Mouse (Mus musculus) adipocyte (in vitro differentiated cells): ENCODE measurements around the gene Gm45799.

Experiments
- DNase-seq: peaks from one replicate; pipeline ENCODE4 v3.0.0-alpha.2; 2016; ENCODE audit warnings: low spot score

The Gm45799 gene

DNA sequence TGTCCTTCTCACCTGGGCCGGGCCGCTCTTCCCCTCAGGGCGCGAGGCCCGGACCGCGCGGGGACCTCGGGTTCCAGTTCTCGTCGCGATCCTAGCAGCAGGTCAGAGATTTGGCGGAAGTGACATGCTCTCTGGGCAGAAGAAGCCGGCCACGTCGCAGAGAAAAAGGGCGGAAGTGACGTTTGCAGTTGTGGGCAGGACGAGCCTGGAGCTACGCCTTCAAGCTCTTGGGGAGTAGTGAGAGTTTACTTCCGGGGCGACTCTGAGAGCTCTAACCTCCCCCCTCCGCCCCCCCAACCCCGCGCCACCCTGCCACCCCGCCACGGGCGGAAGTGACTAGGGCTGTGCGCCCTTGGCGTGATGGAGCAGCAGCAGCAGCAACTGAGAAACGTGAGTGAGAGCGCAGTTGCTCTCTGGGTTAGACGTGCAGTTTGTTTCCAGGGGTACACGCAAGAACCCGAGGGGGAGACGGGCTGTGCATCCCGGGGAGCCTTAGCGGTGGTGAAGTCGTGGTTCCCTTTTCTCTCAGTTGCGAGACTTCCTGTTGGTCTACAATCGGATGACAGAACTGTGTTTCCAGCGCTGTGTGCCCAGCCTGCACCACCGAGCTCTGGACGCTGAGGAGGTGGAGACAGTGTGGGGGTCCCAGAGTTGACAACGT lies at the start of gene Gm45799, which contains the start of gene Arfip2:
Gene Gm45799, plus strand, starts transcription at position 320 of the 661 bp plus-strand sequence.
Gene Arfip2, minus strand, starts transcription at position 184 of the 661 bp plus-strand sequence.
- DNase-seq: peak; percentile 98

DNA sequence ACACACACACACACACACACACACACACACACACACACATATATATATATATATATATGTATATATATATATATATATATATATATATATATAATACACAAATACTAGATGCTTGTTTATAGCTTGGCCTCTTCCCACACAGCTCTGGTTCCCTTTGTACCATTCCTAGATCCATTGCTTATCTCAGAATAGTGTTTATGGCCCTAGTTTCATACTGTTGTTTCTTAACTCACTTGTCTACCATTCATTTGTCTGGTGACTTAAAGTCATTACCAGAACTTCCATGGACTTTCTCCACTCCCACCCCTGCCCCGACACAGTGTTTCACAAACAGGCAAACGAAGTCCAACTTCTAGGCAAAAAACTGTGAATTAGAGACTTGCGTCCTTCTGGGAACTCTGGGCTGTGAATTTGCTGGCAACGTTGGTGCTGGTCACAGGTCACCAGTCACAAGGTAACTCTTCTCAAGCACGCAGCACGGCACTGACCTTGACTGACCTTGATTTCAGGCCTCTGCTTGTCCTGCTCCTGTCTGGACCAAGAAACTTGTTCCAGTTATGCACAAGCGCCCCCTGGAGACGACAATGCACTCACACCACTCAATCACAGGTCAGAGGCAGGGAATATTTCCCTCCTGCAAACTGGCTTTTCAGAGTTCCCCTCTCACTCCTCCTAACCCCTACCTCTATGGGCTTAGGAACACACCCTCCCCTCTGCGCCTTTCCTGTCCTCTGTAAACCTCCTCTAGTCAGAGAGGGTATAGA lies 37.3 kb upstream of the Gm45799 start:
- DNase-seq: peak; percentile 73

DNA sequence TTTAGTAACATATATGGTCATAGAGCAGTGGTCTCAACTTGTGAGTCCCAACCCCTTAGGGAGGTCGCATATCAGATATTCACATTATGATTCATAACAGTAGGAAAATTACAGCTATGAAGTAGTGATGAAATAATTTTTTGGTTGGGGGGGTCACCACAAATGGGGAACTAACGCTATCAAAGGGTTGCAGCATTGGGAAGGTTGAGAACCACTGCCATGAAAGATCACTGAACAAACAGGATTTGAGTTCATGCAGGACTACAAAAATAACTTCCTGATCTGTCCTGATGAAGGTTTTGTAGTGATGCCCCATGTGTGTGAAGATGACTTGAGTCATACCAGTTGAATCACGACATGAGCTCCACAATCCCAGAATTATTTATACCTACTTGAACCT lies 31.9 kb upstream of the Gm45799 start:
- DNase-seq: no peak

DNA sequence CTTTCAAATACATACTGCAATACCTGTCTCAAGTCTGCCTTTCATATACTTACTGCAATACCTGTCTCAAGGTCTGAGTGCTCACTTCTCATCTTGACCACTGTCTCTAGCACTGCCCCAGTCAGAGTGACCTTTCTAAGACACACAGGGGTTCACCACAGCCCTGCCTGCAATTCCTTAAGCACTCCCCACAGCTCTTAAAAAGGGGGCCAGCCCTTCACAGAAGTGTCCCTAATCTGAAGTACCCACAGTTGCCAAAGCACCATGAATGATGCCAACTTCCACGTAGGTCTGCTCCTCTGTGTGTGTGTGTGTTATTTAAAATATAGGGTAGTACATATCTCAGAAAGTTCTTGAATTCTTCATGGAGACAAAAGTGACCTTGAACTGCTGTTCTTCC lies 28.6 kb upstream of the Gm45799 start:
- DNase-seq: no peak

DNA sequence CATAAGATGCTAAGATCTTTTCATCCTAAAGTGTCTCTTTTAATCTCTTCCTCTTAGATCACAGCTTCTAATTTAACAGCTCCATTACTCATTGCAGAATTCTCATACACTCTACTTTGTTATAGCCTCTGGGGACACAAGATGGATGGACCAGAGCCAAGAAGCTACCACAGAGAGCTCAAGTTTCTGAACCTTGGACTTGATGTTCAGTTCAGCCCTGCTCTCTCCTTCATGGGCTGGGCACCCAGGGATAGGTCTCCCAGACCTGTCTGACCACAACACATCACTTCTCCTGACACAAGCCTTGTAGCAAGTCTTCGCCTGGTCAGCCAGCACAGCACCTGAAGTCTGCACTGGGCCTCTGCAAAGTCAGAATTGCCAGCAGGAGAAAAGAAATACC lies 26.0 kb upstream of the Gm45799 start:
- no peak for DNase-seq

DNA sequence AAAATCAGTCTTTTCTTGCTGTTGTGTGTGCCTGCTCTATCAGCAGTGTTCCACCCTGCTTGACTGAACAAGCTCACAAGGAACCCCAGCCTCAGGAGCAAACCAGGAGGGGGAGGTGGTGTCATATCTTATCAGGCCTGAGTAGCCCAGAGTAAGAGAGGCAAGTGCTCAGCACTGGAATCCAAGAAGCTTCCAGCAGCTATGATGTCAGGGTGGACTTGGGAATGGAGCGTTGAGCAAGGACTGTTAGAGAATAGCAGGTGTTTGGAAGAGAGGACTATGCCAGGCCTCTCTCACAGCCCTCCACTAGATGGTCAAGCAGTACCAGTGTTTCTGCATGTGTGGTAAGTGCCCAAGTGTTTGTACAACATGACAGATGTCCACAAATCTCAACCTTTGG lies 24.6 kb upstream of the Gm45799 start:
- no peak for DNase-seq

DNA sequence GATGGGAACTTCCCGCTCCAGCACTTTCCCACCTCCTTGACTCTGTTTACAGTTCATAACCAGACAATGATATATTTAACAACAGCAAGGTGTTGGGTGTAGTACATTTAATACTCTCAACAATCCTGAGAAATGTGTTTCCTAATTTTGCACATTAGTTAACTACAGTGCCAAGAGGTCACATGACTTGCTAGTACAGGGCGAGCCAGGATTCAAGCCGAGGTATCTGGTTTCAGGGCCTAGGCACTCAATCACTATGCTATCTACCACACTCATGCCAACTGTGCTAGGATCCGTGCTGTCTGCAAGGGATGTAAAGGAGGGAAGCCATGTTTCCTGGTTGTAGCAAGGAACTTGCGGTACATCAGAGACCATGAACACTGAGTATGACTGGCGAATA lies 23.8 kb upstream of the Gm45799 start:
- peak; percentile 69 for DNase-seq

DNA sequence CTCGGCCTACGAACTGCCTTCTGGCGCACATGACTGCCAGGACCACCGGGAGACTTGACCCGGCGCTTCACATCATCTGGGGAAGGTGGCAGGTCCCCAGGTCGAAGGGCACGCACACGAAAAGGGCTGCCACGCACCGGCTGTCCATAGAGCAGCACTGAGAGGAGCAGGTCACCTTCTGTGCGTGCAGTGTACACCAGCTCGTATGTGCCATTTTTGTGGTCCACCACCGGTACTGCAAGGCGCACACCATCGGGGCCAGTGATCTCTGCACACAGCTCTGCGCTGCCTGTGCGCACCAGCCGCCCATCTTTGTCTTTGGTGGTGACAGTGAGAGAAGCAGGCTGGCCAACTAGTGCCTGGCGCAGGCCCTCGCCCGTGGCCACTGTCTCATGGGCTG lies 22.5 kb upstream of the Gm45799 start:
- no peak for DNase-seq

DNA sequence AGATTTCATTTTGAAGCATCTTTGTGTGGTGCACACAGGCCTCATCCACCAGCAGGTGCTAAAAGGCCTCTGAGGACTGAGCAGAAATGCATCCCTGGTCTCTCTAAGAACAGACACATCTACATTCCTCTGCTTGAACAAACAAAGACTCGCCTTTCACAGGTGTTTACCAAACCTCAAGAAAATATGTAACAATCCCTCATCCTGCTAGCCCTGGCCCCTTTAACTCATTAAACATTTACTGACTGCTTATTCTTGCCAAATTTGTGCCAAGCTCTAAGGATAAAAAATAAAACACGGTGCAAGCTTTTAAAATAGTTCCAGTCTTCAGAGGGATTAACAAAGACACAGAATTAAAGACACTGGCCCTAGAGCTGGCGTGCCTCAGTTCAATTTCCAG lies 20.7 kb upstream of the Gm45799 start:
- no peak for DNase-seq

DNA sequence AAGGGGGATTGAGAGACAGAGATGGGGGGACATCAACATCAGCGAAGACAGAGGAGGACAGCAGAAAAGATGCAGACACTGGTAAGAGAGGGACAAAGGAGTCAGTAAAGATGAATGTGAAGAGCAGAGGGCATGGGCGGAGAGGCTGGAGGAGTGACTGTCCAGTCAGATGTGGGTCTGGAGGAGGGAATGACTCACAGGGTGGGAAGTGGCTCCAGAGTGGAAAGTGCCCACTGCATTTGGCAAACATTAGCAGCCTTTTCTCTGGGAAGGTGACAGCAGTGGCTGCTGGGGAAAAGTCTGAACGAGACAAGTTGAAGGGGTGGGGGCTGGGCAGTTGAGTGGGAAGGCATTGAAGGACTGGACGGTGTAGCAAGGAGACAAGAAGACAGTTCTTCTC lies 19.3 kb upstream of the Gm45799 start:
- no peak for DNase-seq

DNA sequence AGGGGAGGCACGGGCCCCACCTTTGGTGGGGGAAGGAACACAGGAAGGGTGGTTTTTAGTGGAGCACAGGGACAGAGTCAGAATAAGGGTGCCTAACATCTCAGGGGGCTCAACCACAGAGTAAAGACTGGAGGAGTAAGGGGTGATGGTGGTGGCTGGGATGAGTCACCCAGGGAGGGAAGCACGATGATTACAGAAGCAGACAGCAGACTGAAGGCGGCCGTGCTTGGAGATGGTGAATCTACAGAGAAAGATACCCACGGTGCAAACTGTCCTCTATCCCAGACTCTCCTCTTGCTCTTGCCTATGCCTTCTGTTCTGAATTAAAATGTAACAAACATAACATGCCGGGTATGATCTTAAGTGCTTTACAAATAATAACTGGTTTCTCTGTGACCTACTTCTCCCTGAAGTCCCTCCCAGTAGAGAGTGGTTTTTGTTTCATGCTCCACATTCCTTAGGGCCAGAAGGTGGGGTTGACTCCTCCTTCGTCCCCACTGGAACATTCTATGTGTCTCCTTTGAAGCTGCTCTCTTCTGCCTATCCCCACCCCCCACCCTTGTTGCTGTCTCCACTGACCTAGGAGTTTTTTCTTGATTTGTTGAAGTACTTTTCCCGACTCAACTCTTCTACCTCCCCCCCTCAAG lies 18.6 kb upstream of the Gm45799 start:
- DNase-seq: no peak

DNA sequence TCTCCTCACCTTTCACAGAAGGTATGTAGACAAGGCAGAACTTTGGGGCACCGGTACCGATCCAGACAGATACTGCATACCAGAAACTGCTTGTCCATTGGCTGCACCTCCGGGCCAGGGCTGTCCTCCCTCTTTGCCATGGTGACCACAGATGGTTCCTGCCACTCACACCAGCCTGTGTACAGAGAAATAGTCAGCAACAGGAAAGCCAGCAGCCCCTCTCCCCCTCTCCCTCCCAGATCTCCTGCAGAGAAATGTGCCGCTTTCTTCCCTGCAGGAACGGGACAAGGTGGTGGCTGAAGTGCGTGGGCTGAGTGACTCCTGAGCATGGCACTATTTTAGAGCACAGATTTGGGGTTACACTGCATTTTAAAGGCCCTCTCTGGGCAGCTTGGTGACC lies 15.0 kb upstream of the Gm45799 start:
- DNase-seq: no peak

DNA sequence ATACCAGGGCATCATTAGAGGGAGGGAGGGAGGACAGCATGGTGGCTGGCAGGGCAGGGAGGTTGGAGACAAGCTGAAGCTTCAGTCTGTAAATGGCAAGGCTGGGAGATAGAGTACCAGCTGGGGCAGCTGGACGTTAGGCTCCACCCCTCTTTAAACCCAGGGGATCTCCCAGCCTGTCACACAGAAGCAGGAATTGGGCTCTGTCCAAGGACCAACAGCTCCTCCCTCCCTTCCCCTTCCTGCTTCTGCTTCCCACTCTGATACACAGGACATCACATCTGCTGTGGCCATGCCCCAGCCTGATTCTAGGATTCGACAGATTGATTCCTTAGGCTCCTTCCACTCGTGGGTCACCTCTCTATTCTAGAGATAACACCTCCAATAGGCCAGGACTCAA lies 11.7 kb upstream of the Gm45799 start:
- DNase-seq: peak; percentile 75

DNA sequence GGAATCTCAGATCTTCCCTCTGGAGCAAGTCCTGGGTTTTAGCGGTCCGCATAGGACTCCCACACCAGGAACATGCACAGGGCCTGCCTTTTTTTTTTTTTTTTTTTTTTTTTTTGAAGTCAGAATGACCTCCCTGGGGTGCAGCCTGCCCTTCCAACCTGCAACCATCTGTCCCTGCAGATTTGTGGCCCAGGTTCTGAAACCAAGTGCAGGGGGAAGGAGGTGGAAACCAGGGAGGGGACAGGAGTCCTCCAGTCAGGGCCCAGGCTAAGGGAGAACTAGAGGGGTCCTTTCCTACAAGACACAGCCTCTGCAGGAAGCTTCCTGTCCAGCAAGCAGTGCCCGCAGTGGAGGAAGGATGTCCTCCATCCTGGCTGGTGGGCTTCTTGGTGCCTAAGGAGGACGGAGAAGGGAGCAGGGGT lies 7.8 kb upstream of the Gm45799 start:
- no peak for DNase-seq

DNA sequence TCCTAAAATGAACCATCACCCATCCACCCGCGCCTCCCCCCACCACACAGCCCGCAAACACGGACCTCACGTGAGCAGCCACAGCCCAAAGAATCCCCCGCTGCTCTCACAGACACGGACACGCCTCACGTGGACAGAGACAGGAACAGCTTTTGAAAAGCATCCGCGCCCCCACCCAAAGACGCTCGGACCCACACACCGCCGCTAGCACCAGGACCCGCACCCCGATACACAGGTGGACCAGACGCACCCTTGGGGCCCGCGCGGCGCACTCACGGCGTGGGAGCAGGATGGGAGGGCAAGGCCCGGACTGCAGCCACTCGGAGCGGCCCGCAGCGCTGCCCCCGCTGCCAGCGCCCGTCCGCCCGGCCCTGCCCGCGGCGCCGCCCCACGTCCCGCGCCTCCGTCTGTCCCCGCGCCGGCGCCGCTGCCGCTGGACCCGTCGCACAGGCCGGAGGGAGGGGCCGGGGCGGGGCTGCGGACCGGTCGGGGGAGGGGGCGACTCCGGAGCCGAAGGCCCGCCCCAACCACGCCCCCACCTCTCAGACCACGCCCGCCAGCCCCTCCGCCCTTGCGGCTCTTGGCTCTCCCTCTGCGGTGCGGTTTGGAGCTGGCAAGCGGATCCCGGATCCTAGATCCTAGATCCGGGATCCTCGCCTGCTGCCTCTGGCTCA lies 7.1 kb upstream of the Gm45799 start, which contains the start of gene Trim3:
Gene Trim3, minus strand, starts transcription at position 445 of the 674 bp plus-strand sequence.
- DNase-seq: peak; percentile 80

DNA sequence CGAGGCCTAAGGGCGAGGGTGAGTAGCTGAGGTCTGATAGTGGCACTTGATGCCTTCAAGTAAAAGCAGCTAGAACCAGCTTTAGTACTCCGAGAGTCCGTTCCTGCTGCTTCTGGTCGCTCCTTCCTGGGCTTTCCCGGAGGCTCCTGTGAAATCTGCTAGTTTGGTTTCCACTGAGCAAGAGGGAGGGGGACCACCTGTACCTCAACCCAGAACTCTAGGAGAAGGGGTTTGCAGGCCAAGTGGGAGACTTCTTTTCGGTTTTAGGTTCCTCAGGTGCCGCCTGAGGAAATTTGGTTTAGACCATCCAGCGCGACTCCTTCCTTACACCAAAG lies 6.6 kb upstream of the Gm45799 start:
- no peak for DNase-seq

DNA sequence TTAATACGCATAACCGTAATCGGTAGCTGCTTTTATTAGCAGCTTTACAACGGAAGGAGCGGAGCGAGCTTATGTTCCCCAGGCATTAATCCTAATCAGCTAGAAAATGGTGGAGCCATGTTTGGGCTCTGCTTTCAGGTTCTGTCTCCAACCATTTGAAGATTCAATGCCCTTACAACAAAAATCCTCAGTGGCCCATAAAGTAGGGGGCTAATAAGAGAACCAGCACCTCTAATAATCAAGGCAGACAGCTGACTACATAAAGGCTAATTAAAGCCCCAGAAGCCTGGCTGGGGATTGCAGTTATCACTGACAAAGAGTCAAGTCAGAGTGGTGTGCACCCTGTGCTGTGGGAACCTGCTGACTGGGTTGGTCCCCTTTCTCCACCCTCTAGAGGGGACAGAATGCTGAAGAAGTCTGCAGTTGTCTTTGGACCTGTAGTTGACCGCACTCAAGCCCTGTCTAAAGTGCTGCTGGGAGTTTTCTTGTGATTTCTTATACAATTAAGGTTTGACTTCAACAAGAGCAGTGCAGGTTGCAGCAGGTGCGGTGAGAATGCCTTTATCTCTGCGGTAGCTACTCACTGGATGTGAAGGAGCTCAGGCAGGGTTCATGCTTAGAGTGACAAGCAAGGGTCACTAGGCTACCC lies 6.0 kb upstream of the Gm45799 start:
- DNase-seq: no peak

DNA sequence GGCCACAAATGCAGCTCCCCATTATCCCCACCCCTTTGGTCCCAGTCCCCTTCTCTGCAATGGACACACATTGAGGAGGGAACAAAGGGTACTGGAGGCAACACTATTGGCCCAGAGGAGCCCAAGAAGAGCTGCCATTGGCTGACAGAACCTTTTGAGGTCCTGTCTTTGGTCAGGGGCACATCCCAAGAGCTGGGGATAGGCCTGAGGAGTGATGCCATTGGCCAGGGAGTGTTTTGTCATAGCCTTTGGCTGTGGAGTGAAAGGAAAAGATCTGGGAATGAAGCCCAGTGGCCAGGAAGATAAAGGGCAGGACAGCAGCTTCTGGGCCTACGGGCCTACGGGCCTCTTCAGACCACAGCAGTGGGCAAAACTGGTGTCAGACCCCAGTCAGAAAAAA lies 4.6 kb upstream of the Gm45799 start:
- peak; percentile 74 for DNase-seq

DNA sequence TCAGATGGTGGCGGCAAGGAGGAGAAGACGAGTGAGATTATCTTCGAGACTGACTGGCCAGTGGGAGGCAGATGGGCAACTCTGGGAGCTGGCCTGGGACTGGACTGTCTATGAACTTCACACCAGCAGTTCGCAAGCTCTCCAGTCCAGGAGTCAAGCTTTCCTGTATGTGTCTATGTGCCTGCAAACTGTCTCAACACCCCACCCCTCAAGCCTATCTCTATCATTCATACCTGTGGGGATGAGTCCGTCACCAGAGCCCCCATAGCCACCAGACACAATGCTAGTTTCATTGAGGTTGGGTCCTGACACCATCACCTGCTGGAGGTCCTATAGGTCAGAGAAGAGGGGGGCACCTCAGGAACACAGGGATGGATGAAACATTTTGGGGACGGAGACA lies 1.6 kb upstream of the Gm45799 start:
- DNase-seq: no peak

DNA sequence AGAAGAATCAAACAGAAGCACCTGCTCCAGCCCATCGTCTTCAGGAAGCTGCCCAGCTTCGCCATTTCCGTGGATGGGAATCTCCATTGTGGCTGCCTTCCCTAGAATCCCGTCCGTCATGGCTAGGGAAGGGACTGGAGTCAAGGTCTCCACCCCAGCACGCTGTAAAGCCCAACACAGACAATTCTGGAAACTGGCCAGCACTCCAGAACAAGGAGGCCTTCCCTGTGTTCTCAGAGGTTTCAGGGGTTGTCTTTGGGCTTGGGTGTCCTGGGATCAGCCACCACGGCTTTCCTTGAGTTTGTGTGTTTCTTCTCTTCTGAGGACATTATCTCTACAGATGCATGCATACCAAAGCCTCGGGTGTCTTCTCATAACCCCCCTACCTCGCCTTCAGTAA lies 1.0 kb upstream of the Gm45799 start:
- DNase-seq: no peak

DNA sequence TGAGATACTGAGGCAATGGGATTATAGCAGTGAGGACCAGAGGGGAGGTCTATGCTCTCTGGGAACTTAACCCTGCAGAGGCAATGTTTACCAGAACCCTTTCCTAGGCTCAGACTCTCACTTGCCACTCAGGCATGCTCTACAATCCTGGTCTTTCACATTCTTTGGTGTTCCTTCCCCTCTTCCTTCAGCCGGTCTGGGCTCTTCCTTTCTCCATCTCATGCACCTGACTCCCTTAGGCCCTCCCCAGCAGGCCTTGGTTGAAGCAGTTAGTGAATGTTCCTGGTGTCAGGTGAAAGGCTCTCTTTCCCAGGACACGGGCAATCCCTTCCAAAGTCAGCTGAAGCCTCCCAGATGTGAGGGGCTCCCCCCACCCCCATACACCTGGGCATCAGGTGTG lies 596 bp upstream of the Gm45799 start, which contains the start of gene Timm10b:
Gene Timm10b, plus strand, starts transcription at position 301 of the 400 bp plus-strand sequence.
- DNase-seq: no peak

DNA sequence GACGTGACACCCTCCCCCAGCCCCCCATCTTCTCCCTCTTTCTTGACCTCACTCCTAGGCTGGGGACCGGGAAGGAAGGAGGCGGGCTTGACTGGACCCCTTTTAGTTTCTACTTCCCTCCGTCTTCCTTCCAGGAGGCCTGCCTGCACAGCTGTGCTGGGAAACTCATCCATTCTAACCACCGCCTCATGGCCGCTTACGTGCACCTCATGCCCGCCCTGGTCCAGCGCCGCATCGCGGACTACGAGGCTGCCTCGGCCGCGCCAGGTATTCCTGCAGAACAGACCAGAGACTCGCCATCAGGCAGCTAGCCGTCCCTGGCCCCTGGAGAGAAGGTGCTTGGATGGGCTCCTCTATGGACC lies 523 bp downstream of the Gm45799 start:
- DNase-seq: no peak
